Mouse (Mus musculus) left cerebral cortex, adult 8-10 months (tissue): ENCODE data around the gene Klhdc2. TPM values are rescaled to one million over a fixed set of nuclear protein-coding genes. Genes with fewer than 3 reads are reported as not detected.

Experiments
- DNase-seq, 2 experiments: peaks; one replicate each; pipeline ENCODE4 v3.0.0; 2022; ENCODE audit warnings: low spot score in 2 of 2
- total RNA-seq, 4 experiments: library from RNA; stranded (reverse); gene quantifications; 2 replicates each; pipeline ENCODE4 v1.2.4; 2022

Klhdc2 gene
- total RNA-seq, 4 experiments from 2014 or later, result 126 to 141 (median 133) TPM

DNA sequence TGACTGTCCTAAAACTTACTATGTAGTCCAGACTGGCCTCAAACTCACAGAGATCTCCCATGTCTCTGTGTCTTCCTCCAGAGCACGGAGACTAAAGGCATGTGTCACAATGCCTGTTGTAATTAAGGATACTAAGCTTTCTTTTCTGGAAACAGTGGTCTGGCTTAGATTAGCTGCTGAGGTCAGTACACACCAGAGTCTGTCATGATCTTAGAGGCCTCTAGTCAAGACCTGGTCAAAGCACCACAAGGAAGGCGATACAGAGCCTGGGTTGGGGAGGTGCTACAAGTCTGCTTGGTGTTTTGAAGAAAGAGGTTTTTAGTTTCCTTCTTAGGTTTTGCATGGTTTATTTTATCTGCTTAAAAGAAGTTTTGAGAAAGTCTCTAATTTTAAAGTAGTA, 3.9 kb downstream of the Klhdc2 start:
- no peak for DNase-seq

DNA sequence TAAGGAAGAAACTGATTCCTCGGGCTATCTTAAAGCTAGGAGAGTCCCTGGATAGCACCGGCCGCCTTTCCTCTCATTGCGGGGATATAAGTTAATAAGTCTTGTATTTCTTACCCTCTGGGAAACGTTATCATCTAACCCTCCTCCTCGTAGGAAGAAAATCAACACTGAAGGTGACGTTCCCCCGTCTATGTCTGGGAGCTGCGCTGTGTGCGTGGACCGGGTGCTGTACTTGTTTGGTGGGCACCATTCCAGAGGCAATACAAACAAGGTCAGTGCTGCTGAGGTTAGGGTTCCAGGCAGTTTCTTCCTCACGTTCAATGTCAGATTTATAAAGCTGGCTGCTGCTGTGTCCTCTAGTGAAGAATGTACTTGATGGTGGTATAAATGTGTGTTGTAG, 5.7 kb downstream of the Klhdc2 start:
- no peak for DNase-seq

DNA sequence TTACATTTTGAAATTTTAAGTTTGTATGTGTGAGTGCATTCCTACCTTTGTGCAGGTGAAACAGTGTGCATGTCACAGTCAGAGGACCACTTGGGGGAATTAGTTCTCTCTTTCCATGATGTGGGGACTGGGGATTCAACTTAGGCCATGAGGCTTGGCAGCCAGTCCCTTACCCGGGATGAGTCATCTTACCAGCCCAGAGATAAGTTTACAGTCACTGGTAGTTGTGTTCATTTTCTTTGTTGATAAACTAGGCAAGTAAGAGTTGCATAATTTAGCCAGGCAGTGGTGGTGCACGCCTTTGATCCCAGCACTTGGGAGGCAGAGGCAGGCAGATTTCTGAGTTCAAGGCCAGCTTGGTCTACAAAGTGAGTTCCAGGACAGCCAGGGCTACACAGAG, 7.6 kb downstream of the Klhdc2 start:
- DNase-seq, result no peak

DNA sequence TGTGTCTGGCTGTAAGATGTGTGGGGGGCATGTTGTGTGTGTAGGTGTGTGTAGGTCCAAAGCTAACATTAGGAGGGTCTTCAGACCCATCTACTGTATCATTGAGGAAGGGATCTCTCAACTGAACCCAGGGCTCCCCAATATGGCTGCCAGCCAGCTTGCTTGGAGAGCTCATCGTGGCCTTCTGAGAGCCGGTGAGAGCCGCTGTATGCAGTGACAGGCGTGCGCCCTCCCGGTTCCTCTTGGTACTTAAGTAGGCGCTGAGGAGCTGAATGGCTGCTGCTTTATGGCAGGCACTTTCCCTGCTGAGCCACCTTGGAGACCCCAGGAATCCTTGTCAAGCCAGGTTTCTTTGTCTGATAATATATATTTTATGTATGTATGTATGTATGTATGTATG, 9.9 kb downstream of the Klhdc2 start:
- no peak for DNase-seq

DNA sequence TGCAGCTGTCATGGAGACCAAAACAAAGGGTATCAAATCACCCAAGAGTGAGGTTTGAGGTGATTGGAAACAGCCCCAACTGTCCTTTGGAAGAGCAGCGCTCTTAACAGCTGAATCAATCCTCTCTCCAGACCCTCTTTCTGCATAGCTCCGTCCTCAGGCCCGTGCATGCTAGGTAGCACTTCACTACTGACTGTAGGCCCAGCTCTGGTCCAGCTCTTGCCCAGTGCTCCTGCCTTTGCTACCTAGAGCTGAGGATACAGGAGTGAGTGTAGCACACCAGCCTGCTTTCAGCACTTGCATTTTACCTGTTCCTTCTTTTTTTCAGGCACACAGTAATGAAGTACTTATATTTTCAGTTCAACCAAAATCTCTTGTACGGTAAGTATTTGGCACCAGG, 13.2 kb downstream of the Klhdc2 start:
- DNase-seq, result no peak

DNA sequence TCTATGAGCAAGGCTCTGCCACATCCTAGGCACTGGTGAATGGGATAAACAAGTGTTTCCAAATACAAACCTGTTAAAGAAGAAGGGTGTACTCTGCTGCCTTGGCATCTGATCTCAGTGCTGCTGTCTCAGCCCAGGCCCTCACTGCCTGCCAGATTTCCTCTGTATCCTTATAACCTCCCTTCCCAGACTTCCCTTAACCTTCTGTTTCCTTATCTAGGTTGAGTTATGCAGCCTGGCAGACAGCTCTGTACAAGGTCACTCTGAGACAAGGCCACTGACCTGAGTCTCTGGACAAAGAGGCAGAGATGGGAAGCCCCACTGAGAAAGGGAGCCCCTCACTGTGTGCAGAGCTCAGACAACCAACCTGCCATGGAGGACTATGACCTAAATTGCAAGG, 21.9 kb downstream of the Klhdc2 start:
- no peak for DNase-seq

DNA sequence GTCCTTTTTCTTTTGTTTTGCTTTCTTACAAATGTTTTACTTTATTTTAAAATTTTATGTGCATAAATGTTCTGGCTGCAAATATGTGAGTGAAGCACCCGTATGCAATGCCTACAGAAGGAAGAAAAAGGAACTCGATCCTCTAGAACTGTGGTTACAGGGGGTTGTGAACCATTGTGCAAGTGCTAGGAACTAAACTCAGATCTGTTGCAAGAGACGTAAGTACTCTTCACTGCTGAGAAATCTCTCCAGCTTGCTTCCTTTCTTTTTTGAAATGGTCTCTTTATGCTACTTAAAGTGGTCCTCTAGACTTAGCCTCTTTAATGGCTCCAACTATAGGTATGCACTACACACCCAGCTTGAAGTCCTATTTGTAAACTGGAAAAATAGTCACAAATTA, 34.7 kb downstream of the Klhdc2 start:
- DNase-seq, result no peak

DNA sequence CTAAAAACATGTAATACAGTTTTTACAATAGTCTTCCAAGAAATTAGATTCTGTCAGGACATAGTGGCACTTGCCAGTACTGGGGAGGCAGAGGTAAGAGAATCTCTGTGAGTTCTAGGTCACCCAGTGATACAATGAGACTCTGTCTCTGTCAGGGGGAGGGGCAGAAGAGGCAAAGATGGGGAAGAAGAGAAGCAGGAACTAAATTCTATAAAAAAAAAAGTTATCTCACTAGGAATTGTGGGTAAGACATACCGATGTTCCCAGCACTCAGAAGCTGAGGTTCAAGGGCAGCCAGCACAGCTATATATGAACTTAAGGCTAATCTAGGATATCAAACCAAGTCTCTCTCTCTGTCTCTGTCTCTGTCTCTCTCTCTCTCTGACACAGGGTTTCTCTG, 35.7 kb downstream of the Klhdc2 start:
- no peak for DNase-seq

DNA sequence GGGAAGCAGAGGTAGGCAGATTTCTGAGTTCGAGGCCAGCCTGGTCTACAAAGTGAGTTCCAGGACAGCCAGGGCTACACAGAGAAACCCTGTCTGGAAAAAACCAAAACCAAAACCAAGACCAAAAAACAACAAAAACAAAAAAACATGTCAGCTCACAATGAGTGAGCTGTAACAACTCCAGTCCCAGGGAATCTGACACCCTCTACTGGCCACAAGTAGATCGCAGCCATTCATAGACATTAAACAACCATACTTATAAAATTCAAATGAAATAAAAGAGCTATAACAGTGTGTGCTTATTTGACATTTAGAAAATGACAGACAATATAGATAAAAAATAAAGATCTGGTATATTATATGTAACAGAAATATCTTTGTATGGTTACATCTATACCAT, 37.1 kb downstream of the Klhdc2 start:
- no peak for DNase-seq

DNA sequence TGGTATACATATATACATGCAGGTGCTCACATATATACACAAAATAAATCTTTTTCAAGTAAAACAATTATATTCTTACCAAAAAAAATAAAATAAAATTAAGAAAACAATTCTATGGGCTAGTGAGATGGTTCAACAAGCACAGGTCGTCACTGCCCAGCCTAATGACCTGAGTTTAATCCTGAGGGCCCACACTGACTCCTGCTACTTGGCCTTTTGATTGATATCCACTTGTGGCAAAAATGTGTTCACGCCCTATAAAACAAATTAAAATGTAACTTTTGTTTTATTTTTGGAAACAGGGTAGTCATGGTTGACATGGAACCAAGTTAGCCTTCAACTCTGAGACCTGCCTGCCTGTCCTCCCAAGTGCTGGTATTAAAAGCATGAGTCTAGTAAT, 53.4 kb downstream of the Klhdc2 start:
- DNase-seq, result no peak

DNA sequence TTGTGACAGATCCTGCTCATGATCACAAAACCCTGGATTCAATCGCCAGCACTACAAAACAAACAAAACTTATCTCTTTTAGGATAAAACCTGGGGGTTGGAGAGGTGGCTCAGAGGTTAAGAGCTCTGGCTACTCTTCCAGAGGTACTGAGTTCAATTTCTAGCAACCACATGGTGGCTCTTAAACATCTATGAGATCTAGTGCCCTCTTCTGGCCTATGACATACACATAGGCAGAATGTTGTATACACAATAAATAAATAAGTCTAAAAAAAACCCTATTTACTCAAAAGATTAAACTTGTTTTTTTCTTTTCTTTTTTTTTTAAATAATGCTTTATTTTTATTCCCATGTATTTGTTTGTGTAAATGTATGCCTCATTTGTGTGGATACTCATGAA, 55.2 kb downstream of the Klhdc2 start:
- no peak for DNase-seq

DNA sequence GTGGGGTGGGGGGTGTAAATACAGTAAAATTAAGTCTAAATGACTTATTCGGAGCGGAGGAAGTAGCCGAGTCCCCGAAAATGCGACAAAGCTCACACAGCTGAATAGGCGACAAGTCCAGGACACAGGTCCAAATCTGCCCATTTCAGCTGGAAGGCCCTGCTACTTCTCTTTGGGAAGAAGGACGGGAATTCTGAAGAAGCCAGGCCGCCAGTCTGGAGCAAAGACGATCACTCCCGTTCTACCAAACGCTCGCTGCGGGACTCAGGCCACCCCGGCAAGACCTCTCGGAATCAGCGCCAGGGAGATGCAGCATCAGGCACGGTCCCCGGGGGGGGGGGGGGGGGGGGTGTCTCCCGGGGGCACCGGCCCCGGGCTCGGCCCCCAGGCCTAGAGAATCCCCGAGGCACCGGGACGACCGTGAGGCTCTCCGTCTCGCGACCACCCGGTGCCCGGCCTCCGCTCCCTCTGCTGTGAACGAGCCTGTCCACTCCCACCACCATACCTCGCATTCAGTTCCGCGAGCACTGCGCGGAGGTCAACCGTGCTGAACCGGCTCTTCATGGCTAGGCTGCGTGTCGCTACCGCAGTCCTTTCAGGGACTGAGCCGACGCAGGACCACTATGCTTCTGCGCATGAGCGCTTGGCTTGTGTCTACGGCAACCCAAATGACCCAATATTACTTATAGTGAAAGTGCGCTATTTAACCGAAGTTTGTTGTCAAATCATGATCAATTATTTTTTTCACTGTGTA, 60.2 kb downstream of the Klhdc2 start, which contains the start of gene Nemf:
Nemf (minus strand) TSS at position 620 of the 754 bp plus-strand sequence.
- DNase-seq, result peak; percentile 77 to 79

DNA sequence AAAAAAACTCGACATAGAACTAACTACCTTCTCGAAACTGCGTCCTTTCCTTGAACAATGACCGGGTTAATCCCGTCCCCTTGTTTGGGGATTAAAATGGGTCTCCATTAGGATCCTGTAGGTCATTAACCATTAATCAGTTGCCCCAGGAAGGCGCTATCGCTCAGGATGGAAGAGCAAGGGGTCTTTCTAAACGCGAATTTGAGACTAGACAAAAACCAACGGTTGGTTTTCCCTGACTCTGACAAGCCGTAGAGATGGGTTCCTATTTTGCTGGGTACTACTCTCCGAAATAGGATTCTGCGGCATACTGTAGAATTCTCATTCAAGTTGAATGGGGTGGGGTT, 60.8 kb downstream of the Klhdc2 start:
- DNase-seq, result no peak

Other genes starting within 250 kb of the Klhdc2 start
- 1,000 to 10,000 TPM; 1,202 to 1,440 (median 1,306) TPM for gene Rps29, start 137.5 kb upstream of the Klhdc2 start, total RNA-seq
- not detected for gene Lrr1, start 127.9 kb upstream of the Klhdc2 start, total RNA-seq
- gene Rpl36al, start 112.6 kb upstream of the Klhdc2 start, total RNA-seq, result 100 to 1,000 TPM; 175 to 204 (median 181) TPM
- 10 to 100 TPM; 27.6 to 29.7 (median 28.7) TPM for gene Mgat2, start 112.5 kb upstream of the Klhdc2 start, total RNA-seq
- 1 to 10 TPM; 4.7 to 5.8 (median 5.3) TPM for gene Gm49383, start 99.6 kb upstream of the Klhdc2 start, total RNA-seq
- 1 to 10 TPM; 1.3 to 1.7 (median 1.5) TPM for gene Dnaaf2, start 98.3 kb upstream of the Klhdc2 start, total RNA-seq
- 1 to 10 TPM; 2.9 to 5.0 (median 4.1) TPM for gene Gm49384, start 92.4 kb upstream of the Klhdc2 start, total RNA-seq
- under 1 TPM; 0.18 to 0.63 (median 0.32) TPM for gene Pole2, start 68.5 kb upstream of the Klhdc2 start, total RNA-seq
- 10 to 100 TPM; 21.8 to 23.6 (median 22.9) TPM for gene Klhdc1, start 55.5 kb upstream of the Klhdc2 start, total RNA-seq
- gene Nemf, start 60.5 kb downstream of the Klhdc2 start, total RNA-seq, result 10 to 100 TPM; 43.7 to 46.5 (median 45.8) TPM
- 10 to 100 TPM; 53.1 to 59.5 (median 56.7) TPM for gene Arf6, start 75.5 kb downstream of the Klhdc2 start, total RNA-seq
- 1 to 10 TPM in 1 of 4 experiments, under 1 TPM in 1, not detected in 2; 0.87 to 1.6 TPM for gene Gm9887, start 75.8 kb downstream of the Klhdc2 start, total RNA-seq